Mouse (Mus musculus) lung, postnatal 36 days (tissue): ENCODE data around the gene Emc10.

ENCODE experiments used
- DNase-seq: peaks from one replicate; pipeline ENCODE4 v3.0.0; 2022; ENCODE audit warnings: mixed read lengths

The Emc10 gene

DNA sequence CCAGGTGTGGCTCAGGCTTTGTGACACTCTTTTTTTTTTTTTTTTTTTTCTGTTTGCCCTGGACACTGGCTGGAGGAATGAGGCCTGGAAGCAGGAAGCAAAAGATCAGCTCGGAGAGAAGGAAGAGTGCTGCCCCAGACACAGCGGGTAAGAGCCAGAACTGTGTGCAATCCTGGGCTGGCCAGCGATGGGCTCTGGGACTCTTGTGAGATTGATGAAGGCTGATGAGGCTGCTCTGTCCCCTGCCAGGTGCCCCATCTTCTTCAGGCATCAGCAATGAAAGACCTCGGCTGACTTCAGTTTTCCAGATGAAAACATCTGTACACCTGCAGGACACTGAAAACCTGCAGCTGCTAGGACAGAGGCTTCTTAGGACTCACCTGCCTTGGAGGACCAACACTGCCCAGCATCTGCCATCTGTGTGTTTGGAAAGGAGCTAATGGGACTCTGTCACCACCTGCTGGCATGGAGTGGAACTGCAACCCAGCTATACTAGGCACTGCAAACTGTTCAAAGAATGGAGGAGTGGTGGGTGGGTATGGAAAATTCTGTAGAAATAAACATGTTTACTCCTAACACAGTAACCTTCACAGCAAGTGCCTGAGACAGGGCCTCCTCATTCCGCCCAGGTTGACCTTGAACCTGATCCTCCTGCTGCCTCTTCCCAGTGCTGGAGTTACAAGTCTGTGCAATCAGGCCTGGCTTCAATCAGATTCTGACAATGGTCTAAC lies 11.3 kb downstream of the Emc10 start:
- peak; percentile 80 for DNase-seq

DNA sequence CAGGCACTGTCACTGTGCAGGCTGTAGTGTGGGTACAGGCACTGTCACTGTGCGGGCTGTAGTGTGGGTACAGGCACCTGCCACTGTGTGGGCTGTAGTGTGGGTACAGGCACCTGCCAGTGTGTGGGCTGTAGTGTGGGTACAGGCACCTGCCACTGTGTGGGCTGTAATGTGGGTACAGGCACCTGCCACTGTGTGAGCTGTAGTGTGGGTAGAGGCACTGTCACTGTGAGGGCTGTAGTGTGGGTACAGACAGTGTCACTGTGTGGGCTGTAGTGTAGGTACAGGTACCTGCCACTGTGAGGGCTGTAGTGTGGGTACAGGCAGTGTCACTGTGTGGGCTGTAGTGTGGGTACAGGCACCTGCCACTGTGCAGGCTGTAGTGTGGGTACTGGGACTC lies 12.2 kb downstream of the Emc10 start:
- DNase-seq, result no peak

DNA sequence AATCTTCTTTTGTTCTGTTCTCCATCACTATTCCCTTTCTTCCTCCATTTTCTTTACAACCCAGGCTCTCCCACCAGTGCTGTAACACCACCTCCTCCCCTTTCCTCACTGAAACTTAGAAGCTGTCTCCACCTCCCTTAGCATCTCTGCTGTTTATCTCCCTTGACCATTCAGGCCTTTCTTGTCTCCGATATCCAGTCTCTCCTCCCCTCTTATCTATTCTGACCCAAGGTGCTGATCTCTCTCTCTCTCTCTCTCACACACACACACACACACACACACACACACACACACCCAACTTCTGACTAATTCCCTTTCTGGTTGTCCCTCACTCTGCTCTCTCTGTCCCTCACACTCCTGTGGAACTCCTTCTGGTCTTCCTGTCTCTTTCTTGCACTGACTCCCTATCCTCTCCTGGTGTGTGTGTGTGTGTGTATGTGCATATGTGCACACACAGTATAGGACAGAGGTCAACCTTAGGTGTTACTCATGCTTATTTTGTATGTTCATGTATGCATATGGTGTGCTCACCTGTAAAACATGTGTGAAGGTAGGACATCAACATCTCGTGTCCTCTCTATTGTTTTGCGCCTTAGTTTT lies 13.4 kb downstream of the Emc10 start:
- no peak for DNase-seq

DNA sequence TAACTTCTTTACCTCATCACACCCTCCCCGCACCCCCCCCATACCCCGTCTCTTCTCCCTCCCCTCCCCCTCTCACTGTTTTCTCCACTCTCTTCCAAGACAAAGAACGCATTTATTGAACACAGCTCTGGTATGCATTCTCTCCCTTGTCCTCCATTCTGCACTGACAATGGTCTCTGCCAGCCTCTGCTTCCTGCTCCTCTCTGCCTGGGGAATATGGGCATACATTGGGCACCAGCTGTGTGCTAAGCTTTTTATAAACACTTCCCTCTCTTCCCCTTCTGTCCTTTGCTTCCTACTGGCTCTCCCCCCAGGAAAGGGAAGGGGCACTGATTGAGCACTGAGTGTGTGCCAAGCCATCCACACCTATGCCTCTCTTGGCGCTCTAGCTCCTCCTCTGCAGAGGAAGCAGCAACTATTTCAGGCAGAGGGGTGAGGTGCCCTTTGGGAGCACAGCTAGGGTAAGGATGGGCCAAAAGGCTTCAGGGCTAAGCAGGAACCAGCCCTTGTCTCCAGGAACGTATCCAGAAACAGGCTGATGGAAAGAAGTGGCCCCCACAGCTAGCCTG lies 21.2 kb downstream of the Emc10 start:
- DNase-seq, result no peak

DNA sequence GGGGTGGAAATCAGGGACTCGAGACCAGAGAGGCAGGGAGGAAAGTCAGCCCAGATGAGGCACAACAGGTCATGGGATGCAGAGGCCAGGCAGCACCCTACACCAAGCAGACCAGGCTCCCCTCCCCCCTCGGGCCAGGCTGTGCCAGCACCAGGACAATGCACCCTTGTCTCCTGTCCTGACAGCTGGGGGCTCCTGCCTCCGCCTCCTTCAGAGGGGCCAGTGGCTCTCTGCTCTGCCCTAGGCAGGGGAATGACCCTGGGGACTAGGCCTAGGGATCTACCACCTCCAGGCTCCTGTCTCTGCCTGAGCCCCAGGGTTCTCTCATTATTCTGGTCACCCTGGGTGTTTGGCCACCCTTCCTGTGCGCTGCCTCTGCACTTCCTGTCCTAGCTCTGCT lies 21.9 kb downstream of the Emc10 start:
- no peak for DNase-seq

DNA sequence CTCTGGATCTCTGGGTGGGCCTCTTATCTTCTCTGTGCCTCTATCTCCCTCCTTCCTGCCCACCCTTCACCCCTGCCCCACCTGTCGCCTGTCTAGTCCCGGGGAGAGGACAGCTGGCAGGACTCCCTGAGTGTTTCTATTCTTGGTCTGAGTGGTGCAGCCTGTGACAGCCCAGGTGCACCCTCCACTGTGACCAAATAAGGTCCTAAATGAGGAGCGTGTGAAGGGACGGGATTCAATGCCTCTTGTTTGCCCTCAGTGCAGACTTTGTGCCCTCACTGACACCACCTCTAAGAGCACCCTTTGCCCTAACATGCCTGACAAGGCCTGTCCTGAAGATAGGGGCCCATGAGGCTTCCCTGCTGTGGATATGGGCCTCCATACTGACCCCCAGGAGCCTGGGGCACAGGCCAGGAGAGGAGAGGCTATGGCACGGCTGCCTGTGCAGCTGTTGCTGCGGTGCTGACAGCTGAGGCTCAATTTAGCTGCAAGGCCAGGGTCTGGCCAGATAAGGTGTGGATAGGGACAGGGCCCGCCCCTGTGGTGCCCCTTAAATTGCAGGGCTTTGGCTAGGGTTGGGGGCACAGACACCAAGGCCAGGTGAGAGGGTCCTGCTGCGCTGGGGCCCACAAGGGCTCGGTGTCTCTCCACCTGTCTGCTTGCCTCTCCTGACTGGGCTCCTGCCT lies 23.2 kb downstream of the Emc10 start:
- DNase-seq, result peak; percentile 41

DNA sequence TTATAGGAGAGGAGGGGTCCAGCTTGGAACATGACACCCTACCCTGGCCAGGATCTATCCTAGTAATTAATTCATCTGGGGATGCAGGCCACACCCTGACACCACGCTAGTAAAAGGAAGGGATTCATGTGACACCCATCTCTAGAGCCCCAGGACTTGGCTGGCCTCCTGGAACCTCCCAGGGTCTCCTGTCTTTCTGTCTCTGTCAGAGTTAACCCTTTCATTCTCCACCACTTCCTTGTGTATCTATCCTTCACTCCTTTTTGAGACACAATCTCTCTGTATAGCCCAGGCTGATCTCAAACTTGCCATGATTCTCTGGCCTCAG lies 23.8 kb downstream of the Emc10 start:
- no peak for DNase-seq

DNA sequence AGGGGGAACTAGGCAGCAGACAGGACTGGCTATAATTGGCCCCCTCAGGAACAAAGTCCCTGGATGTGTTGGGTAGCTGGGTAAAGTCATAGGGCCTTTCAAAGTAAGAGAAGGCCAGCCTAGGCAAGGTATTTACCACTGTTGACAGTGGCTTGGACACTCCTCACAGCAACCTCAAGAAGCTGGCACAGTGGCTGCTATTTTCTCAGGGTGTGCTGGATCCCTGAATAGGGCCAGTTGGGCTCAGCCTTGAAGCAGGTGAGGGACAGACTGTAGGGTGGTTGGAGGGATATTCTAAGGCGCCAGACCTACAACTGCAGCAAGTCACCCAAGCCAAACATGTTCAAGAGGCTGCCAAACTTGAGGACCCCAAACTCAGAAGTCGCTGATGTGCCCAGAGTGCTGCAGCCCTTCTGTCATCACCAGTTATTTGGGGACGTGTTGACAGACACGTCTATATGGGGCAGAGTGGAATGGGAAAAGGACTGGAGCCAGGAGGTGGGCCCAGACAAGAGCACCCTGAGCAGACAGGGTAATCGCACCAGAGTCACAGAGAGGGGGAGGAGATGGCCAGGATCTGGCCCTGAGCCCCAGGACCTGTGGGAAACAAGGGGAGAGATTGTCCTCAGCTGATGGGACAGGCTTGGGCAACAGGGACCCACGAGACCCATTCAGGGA lies 24.3 kb downstream of the Emc10 start:
- DNase-seq, result peak; percentile 23

DNA sequence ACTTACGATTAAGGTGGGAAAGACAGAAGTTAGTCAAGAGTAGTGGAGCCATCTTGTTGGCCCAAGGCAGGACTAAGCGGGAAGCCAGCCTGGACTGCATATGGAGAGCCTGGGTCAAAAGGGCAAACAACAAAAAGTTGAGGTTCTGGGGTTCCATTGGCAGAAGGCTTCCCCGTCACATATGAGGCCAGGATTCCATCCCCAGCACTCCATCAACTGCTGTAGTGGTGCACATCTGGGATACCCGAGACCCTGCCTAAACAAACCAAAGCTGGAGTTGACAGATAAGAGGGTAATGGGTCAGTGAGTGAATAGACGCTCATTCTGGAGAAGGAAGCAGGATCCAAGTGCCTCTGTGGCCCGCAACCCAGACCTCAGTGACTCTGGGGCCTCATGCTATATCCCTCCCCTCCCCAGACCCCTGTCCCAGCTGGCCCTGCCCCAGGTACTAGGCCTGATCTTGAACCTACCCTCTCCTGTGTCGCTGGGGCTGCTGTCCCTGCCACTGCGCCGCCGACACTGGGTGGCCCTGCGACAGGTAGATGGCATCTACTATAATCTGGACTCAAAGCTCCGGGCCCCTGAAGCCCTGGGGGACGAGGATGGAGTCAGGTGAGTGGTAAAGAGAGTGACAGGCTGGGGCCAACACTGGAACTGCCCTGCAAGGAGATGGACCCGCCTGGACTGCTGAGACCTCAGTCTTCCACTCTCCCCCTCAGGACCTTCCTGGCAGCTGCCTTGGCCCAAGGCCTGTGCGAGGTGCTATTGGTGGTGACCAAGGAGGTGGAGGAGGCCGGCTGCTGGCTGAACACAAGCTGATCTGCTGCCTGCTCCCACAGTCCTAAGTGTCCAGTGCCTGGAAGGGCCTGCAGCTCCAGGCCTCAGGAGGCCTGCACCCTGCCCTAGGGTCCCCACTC lies 25.4 kb downstream of the Emc10 start:
- no peak for DNase-seq

DNA sequence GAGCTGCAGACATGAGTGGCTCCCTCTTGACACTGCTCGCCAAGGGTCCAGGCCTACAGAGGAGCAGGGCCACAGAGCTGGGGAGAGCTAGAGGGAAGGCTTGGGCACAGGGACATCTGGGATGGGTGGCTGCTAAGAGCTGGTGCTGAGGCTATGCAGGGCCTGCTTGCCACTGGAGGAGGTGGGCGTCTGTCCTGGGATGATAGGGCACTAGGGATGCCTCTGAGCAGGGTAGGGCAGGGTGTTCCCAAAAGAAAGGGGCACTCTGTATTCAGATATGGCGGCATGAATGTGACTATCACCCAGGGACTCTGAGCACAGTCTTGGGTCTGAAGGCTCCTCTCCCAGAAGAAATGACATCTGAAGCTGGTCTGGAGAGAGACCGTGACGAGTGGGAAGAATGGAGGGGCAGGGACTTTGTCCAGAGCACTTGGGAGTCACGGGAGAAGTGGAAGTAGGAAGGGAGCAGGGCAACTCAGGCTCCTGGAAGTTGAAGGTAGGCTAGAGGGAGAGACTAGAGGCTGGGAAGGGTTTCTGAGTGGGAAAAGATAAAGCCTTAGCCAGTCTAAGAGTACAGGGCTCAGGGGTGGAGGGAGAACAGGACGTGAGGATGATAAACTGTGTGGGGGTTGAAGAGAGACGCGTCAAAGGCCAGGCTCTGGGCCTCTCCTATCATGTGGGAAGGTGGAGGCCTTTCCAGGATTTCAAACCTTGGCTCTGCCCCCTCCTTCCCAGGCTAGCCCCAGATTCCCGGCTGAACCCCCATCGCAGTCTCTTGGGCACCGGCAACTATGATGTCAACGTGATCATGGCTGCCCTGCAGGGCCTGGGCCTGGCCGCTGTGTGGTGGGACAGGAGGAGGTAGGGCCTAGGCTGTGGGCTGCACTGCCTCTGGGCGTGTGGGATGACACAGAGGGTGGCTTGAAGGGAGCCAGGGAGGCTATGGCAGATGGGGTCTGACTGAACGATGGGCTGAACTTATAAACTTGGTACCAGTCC lies 26.4 kb downstream of the Emc10 start:
- DNase-seq, result no peak

DNA sequence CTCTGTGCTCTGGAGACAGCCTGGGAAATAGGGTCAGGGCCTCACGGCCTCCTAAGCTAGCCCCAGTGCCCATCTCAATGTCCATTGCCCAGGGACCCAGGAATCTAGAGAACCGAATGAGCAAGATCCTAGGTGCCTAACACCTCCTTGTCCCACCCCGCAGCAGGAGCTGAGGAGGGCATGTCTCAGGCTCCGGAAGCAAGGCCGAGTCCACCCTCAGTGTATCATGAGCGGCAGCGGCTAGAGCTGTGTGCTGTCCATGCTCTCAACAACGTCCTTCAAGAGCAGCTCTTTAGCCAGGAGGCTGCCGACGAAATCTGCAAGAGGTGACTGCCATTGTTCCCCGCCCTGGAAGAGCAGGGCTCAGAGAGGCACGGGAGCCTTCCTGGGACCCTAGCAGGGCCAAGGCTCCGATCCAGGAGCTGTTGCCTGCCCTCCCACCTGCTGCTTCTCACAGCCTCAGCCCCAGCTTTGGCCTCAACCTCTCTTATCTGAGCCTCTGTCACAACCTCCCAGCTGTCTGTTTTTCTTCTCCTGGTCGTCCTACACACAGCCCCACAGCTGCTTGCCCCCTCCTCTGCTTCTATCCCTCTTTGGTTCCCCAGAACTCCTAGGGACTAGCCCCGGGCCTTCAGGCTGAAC lies 27.6 kb downstream of the Emc10 start:
- no peak for DNase-seq

DNA sequence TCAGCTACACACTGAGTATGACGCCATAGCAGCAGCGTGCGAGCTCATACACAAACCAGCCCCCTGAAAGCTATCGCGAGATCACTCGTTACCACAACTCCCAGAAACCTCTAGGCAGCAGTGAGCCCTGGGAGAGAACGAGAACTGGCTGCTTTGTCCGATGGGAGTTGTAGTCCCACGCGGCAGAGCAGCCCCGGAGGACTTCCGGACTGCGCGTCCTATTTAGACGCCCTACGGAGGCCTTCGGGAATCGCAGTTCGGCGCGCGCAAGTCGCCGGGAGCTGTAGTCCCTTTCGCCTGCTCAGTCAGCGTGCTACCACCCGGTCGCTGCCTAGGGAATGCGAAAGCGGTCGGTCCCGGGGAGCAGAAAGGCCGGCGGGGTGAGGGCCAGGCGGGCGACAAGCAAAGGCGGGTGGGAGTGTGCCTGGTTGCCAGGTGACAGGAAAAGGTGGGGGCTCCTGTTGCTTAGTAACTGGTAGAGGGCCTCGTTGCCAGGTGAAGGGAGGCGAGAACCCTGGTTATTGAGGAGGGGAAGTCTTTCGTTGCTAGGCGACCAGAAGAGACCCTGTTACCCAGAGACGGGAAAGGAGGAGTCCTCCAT lies 28.4 kb downstream of the Emc10 start, which contains the start of gene Josd2:
TSS of gene Josd2 (plus strand) at position 170 of the 601 bp plus-strand sequence.
- peak; percentile 99 for DNase-seq

DNA sequence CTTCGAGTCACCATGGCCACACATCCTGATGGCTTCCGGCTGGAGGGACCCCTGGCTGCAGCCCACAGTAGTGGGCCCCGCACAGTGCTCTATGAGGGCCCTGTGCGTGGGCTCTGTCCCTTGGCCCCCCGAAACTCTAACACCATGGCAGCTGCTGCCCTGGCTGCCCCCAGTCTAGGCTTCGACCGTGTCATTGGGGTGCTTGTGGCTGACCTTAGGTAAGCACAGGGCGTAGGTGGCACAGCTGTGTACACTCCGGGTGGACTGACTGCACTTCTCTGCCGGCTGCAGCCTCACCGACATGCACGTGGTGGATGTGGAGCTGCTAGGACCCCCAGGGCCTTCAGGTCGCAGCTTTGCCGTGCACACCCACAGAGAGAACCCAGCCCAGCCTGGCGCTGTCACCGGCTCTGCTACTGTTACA lies 29.4 kb downstream of the Emc10 start:
- DNase-seq, result no peak

DNA sequence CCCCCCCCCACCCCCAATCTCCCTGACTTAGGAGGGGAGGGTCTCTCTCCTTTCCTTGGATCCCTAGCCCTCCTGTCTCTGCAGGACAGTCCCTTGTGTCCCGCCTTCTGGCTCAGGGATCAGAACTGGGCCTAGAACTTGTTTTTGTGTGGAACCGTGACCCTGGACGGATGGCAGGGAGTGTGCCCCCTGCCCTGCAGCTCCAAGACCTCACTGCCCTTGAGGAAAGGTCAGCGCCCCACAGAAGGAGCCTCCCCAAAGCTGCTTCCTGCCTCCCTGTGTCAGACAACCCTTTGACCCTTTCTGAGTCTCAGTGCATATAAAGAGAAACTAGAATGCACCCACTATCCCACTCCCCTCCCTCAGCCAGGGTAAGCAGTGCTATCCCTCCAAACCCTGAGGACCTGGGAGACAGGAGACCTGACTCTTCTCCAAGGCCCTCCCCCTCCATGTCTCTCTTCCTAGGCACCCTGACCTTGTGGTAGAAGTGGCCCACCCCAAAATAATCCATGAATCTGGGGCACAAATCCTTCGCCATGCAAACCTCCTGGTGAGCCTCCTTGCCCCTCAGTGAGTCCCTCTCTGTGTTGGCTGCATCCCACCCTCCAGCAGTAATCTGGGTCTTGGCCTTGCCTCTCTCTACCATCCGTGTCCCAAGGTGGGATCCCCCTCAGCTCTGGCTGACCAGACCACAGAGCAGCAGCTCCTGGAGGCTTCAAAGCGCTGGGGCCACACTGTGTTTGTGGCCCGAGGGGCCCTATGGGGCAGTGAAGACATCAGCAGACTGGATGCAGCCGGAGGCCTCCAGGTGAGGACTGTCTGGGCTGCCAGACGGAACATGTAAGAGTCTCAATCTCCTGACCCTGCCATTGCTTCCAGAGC lies 30.1 kb downstream of the Emc10 start:
- DNase-seq, result no peak

DNA sequence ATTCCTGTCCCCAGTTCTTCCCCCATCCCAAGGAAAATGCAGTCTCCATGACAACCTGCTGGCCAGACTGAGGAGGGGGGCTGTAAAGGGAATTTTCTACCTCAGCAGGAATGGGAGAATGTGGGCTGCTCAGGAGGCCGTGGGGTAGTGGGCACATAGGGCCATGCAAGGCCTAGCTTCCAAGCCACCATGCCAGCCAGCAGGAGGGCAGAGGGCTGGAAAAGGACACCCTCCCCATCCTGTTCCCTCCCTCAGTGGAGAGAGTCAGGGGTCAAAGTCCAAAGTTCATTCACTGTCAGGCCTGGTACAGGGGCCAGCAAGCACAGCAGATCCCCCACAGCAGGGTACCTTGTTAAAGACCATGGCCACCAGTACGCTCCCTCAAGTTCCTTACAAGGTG lies 31.2 kb downstream of the Emc10 start, which contains the start of gene Aspdh:
TSS of gene Aspdh (plus strand) at position 281 of the 400 bp plus-strand sequence.
- DNase-seq, result no peak

DNA sequence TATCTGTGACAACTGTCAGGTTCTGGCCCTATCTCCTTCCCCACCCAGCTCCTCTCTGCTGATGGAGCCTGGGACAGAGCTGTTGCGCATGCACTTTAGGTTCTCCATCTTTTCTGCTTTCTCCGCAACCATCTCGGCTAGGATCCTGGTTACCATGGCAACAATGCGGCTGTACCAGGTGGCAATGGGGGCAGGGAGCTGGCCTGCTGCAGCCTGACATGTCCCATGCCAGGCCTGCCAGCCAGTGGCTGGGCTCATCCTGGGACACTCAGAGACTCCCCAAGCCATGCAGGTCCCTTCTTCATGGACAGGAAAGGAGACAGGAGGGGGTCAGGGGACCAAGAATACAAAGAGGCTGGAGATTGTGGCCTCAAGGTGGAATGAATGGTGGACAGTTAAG lies 31.8 kb downstream of the Emc10 start:
- DNase-seq, result no peak

DNA sequence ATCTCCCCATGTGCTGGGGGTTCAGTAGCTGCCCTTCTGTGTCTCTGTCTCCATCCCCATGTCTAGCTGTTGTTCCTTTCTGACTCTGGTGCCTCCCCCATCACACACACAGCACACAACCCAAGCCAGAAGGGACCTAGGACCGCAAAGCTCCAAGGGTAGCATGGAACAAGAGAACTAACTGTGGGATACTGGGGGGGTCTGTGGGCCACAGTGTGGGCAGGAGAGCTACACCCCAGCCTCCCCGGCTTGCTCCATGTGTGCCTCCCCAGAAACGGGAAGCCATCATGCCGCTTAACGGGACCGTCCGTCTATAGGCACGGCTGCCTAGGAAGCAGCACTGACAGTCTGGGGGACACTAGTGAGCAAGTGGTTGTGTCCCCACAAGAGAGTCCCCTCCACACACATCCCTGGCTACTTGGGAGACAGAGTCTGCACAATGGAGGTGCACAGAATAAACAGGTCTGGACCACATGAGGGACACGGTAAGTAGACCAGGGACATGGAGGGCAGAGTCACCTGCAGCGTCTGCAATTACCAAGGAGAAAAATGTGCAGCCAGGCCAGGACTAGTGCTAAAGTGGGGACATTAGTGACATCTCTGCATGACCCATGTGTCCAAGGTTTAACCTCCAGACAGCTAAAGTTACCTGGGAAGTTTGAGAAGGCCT lies 32.6 kb downstream of the Emc10 start:
- no peak for DNase-seq

DNA sequence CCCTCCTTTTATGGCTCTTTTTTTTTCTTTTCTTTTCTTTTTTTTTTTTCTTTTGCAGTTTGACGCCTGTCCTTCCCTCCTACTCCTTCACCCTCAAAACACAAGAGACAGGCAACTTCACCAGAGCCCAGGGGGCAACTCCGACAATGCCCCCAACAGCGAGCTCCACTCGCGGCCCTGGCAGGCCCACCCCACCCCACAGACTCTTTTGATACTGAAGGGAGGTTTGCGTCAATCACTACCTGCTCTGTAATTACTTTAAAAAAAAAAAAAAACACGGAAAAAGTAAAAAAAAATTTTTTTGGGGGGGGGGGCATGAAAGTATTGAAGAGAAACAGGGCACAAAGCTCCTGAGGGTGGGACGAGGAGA lies 33.3 kb downstream of the Emc10 start:
- DNase-seq, result no peak
